Mouse (Mus musculus) spleen, adult 2 months (tissue): ENCODE measurements around the gene Rras2. TPM values are rescaled to one million over a fixed set of nuclear protein-coding genes. Genes with fewer than 3 reads are reported as not detected.

ENCODE experiments used
- DNase-seq, 2 experiments: peaks; one replicate each; pipeline versions ENCODE4 v3.0.0 to v3.0.0-alpha.2; 2012 to 2021; ENCODE audit warnings: low spot score in 2 of 2, low read depth in 1 of 2
- H3K27ac ChIP-seq: fragments of 200-500 bp; 2 replicates; pipeline ENCODE4 v1.5.1; 2012; ENCODE audit warnings: low read length, inconsistent platforms; ENCODE audit not compliant: insufficient read depth
- H3K27me3 ChIP-seq: fragments of 200-500 bp; 2 replicates; pipeline ENCODE4 v1.6.1; 2012; ENCODE audit warnings: mild to moderate bottlenecking, moderate library complexity, low read length, inconsistent platforms; ENCODE audit not compliant: control insufficient read depth, insufficient read depth
- H3K36me3 ChIP-seq: fragments of 200-500 bp; 2 replicates; pipeline ENCODE4 v1.6.1; 2012; ENCODE audit warnings: mild to moderate bottlenecking, low read length, inconsistent platforms; ENCODE audit not compliant: control insufficient read depth, insufficient read depth
- H3K4me1 ChIP-seq: fragments of 200-500 bp; 2 replicates; pipeline ENCODE4 v1.6.1; 2011; ENCODE audit warnings: inconsistent platforms; ENCODE audit not compliant: control insufficient read depth, insufficient read depth, insufficient read length
- H3K4me3 ChIP-seq: fragments of 200-500 bp; 2 replicates; pipeline ENCODE4 v1.5.1; 2011; ENCODE audit warnings: mild to moderate bottlenecking, inconsistent platforms; ENCODE audit not compliant: insufficient read depth, insufficient read length; ENCODE audit errors: extremely low read depth
- CTCF ChIP-seq: fragments of 200-500 bp; IDR thresholded peaks from 2 replicates; pipeline ENCODE4 v1.5.1; 2011; ENCODE audit warnings: mild to moderate bottlenecking, inconsistent platforms; ENCODE audit not compliant: insufficient read depth, insufficient read length, insufficient replicate concordance; ENCODE audit errors: extremely low read depth
- POLR2A ChIP-seq: fragments of 200-500 bp; IDR thresholded peaks from 2 replicates; pipeline ENCODE4 v1.6.1; 2011; ENCODE audit warnings: low read depth, low read length, inconsistent platforms
- WGBS: fragments of 180-500 bp; shearing (Covaris S2); methylation state at CpG from one replicate; pipeline ENCODE4 v1.1.7; 2018; 5-methylcytosine and 5-hydroxymethylcytosine counted together
- polyA plus RNA-seq: library from polyadenylated mRNA; depleted of rRNA; stranded (reverse); fragments of >200 nt; gene quantifications from 2 replicates; pipeline ENCODE4 v1.2.3, GENCODE M21; 2012

Rras2 gene
- polyA plus RNA-seq, 1 experiment: 14.4 TPM

GRCm38 (mm10) chr7:114138261-114138660 is 20.7 kb upstream of the Rras2 start:
- Histone ChIP-seq H3K36me3 (no peaks in the 10 kb centered on the region), H3K27me3 (no peaks in the 10 kb centered on the region), H3K4me3 (no peak overlapping the region), H3K27ac (no peak overlapping the region), H3K4me1 (no peaks in the 10 kb centered on the region)
- no peak for DNase-seq
- TF ChIP-seq CTCF: no peak
- no peak for TF ChIP-seq POLR2A
- 82% methylated on average over 2 of the region's 2 CpGs for WGBS

- DNase-seq: no peak
- 87% methylated on average over 6 of the region's 6 CpGs for WGBS
- no peak overlapping the region for H3K4me3 ChIP-seq
- H3K4me1 ChIP-seq: peaks cover 2% of the 10 kb centered on the region; the same call in 1 of the 2 replicates
- H3K36me3 ChIP-seq: no peaks in the 10 kb centered on the region
- TF ChIP-seq POLR2A: no peak
- TF ChIP-seq CTCF: no peak
- no peaks in the 10 kb centered on the region for H3K27me3 ChIP-seq
- H3K27ac ChIP-seq: no peak overlapping the region
Observed at GRCm38 (mm10) chr7:114135166-114135565, 17.6 kb upstream of the Rras2 start.

GRCm38 (mm10) chr7:114133957-114134356 is 16.4 kb upstream of the Rras2 start:
- WGBS: 78% methylated on average over 5 of the region's 5 CpGs
- H3K27ac ChIP-seq: no peak overlapping the region
- H3K4me1 ChIP-seq: peaks cover 2% of the 10 kb centered on the region; the same call in 1 of the 2 replicates
- no peaks in the 10 kb centered on the region for H3K27me3 ChIP-seq
- DNase-seq: no peak
- H3K36me3 ChIP-seq: no peaks in the 10 kb centered on the region
- no peak overlapping the region for H3K4me3 ChIP-seq
- TF ChIP-seq CTCF (no peak), POLR2A (no peak)

GRCm38 (mm10) chr7:114132316-114132715 is 14.7 kb upstream of the Rras2 start:
- H3K4me3 ChIP-seq: no peak overlapping the region
- H3K36me3 ChIP-seq: no peaks in the 10 kb centered on the region
- peaks cover 2% of the 10 kb centered on the region; the same call in 1 of the 2 replicates for H3K4me1 ChIP-seq
- TF ChIP-seq POLR2A (no peak), CTCF (no peak)
- H3K27ac ChIP-seq: no peak overlapping the region
- no peaks in the 10 kb centered on the region for H3K27me3 ChIP-seq
- WGBS: 72% methylated on average over 8 of the region's 8 CpGs
- no peak for DNase-seq

- H3K27ac ChIP-seq: no peak overlapping the region
- no peak overlapping the region for H3K4me3 ChIP-seq
- TF ChIP-seq POLR2A (no peak), CTCF (no peak)
- H3K4me1 ChIP-seq: peaks cover 2% of the 10 kb centered on the region; the same call in 1 of the 2 replicates
- DNase-seq: no peak
- H3K36me3 ChIP-seq: no peaks in the 10 kb centered on the region
- H3K27me3 ChIP-seq: no peaks in the 10 kb centered on the region
- WGBS: 69% methylated on average over 2 of the region's 2 CpGs
Observed at GRCm38 (mm10) chr7:114129281-114129680, 11.7 kb upstream of the Rras2 start.

- WGBS: 70% methylated on average over 7 of the region's 7 CpGs
- no peak for TF ChIP-seq CTCF
- no peak for TF ChIP-seq POLR2A
- H3K4me1 ChIP-seq: no peaks in the 10 kb centered on the region; the same call in 1 of the 2 replicates
- no peak overlapping the region for H3K27ac ChIP-seq
- no peak overlapping the region for H3K4me3 ChIP-seq
- no peak for DNase-seq
- no peaks in the 10 kb centered on the region for H3K36me3 ChIP-seq
- no peaks in the 10 kb centered on the region for H3K27me3 ChIP-seq
Observed at GRCm38 (mm10) chr7:114118180-114118579, 599 bp upstream of the Rras2 start.

GRCm38 (mm10) chr7:114116711-114117351 is 750 bp downstream of the Rras2 start:
- no peaks in the 10 kb centered on the region; the same call in none of the 2 replicates for H3K4me1 ChIP-seq
- no peaks in the 10 kb centered on the region for H3K36me3 ChIP-seq
- WGBS: under 1% methylated on average over 73 of the region's 74 CpGs
- no peak for TF ChIP-seq POLR2A
- no peak for TF ChIP-seq CTCF
- H3K27me3 ChIP-seq: no peaks in the 10 kb centered on the region
- H3K27ac ChIP-seq: peak overlapping the region; percentile 94
- peak in 1 of 2 experiments; percentile 49 for DNase-seq
- peak overlapping the region; percentile 99 for H3K4me3 ChIP-seq
